Mouse (Mus musculus): ENCODE measurements around the gene Pot1a. TPM values are rescaled to one million over a fixed set of nuclear protein-coding genes. Genes with fewer than 3 reads are reported as not detected.

Gene Pot1a
- total and polyA plus RNA-seq, 3 experiments: 19.9 to 22.0 TPM; not detected in 1

GRCm38 (mm10) chr6:25801230-25801629 is 7.8 kb downstream of the Pot1a start:
- Histone ChIP-seq H3K9me3 (replicated peaks; ENCODE audit: insufficient read depth, low read length) (no peaks in the 10 kb centered on the region), H3K4me1 (ENCODE audit: control insufficient read depth in 1 of 2, insufficient read depth in 2 of 2, low read length in 2 of 2) (no peaks in the 10 kb centered on the region), H3K9ac (ENCODE audit: control insufficient read depth, low read depth, low read length, poor library complexity, severe bottlenecking) (no peak overlapping the region), H3K36me3 (ENCODE audit: control insufficient read depth in 1 of 2, insufficient read depth in 2 of 2, low read length in 2 of 2) (peaks cover 0 to 12% of the 10 kb centered on the region in 2 experiments; a peak in 2 of 4 replicates), H3K27ac (ENCODE audit: control insufficient read depth, low read depth, low read length) (no peak overlapping the region), H3K4me3 (ENCODE audit: control insufficient read depth in 1 of 2, insufficient read depth in 1 of 2, low read depth in 2 of 2, low read length in 2 of 2) (no peak overlapping the region), H3K79me2 (ENCODE audit: control insufficient read depth, insufficient read depth, low read length, poor library complexity) (0 out of 2 replicates have a peak, but pooled peaks cover 2% of the 10 kb centered on the region), H3K27me3 (ENCODE audit: control insufficient read depth in 1 of 2, insufficient read depth in 2 of 2, low read length in 2 of 2) (no peaks in the 10 kb centered on the region)
- DNase-seq (ENCODE audit: low read depth, low spot score): no peak
- TF ChIP-seq JUND (IDR thresholded peaks at IDR 0.05; ENCODE audit: low read depth, low read length) (no peak), MAX (IDR thresholded peaks at IDR 0.05; ENCODE audit: low read length) (no peak), POLR2AphosphoS2 (IDR thresholded peaks at IDR 0.05; ENCODE audit: low read length) (no peak), RCOR1 (IDR thresholded peaks at IDR 0.05; ENCODE audit: low read depth, low read length) (no peak), MAZ (IDR thresholded peaks at IDR 0.05; ENCODE audit: low read depth, low read length) (no peak), MYC (IDR thresholded peaks at IDR 0.05; ENCODE audit: low read depth, low read length) (no peak), ETS1 (IDR thresholded peaks at IDR 0.05; ENCODE audit: low read depth, low read length) (no peak), HCFC1 (IDR thresholded peaks at IDR 0.05; ENCODE audit: low read depth, low read length) (no peak), CHD1 (IDR thresholded peaks at IDR 0.05; ENCODE audit: low read depth, low read length) (no peak), MYB (IDR thresholded peaks at IDR 0.05; ENCODE audit: low read depth, low read length) (no peak), RAD21 (IDR thresholded peaks at IDR 0.05; ENCODE audit: low read depth, low read length) (no peak), ZMIZ1 (IDR thresholded peaks at IDR 0.05; ENCODE audit: low read depth, low read length) (no peak), TAL1 (IDR thresholded peaks at IDR 0.05; ENCODE audit: low read length) (no peak), GATA1 (IDR thresholded peaks at IDR 0.05; ENCODE audit: low read depth, low read length) (no peak), GABPA (IDR thresholded peaks at IDR 0.05; ENCODE audit: low read depth, low read length) (no peak), E2F4 (IDR thresholded peaks at IDR 0.05; ENCODE audit: borderline replicate concordance, low read depth, low read length) (no peak), MAFK (IDR thresholded peaks at IDR 0.05; ENCODE audit: borderline replicate concordance, low read depth, low read length) (no peak)

DNA sequence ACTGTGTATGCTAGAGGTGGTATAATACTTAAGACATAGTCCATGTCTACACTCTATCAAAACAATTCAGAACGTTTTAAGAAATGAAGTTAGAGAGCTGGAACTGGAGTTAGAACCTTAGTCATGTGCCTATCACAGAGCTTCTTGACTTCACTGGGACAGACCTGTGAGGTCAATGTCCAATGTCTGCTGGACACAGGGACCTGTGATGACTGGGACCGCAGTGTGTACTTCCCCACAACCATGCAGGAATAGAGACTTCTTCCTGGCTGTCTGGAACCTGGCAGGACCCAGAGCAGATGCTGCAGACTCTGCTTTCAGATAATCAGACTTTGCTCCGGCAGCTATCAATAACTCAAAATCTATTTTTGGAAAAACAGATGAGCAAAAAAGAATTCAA is 40.8 kb downstream of the Pot1a start:
- no peaks in the 10 kb centered on the region for H3K27me3 ChIP-seq (ENCODE audit: control insufficient read depth in 1 of 2, insufficient read depth in 2 of 2, low read length in 2 of 2)
- peaks cover 0 to 6% of the 10 kb centered on the region in 2 experiments; a peak in 2 of 4 replicates for H3K36me3 ChIP-seq (ENCODE audit: control insufficient read depth in 1 of 2, insufficient read depth in 2 of 2, low read length in 2 of 2)
- H3K27ac ChIP-seq (ENCODE audit: control insufficient read depth, low read depth, low read length): no peak overlapping the region
- DNase-seq (ENCODE audit: low read depth, low spot score): no peak
- H3K4me3 ChIP-seq (ENCODE audit: control insufficient read depth in 1 of 2, insufficient read depth in 1 of 2, low read depth in 2 of 2, low read length in 2 of 2): no peak overlapping the region
- no peaks in the 10 kb centered on the region for H3K79me2 ChIP-seq (ENCODE audit: control insufficient read depth, insufficient read depth, low read length, poor library complexity)
- TF ChIP-seq RCOR1 (IDR thresholded peaks at IDR 0.05; ENCODE audit: low read depth, low read length) (no peak), ZKSCAN1 (IDR thresholded peaks at IDR 0.05; ENCODE audit: low read depth, low read length) (no peak), MXI1 (IDR thresholded peaks at IDR 0.05; ENCODE audit: low read depth, low read length) (no peak), GABPA (IDR thresholded peaks at IDR 0.05; ENCODE audit: low read depth, low read length) (no peak), MEF2A (IDR thresholded peaks at IDR 0.05; ENCODE audit: extremely low read depth, insufficient replicate concordance, low read depth, low read length, poor library complexity, severe bottlenecking) (no peak), POLR2AphosphoS5 (IDR thresholded peaks at IDR 0.05; ENCODE audit: borderline replicate concordance, low read depth, low read length) (no peak), POLR2A (IDR thresholded peaks at IDR 0.05; ENCODE audit: control insufficient read depth in 1 of 2, insufficient read depth in 1 of 2, low read depth in 1 of 2, low read length in 2 of 2, poor library complexity in 1 of 2) (no peak)
- H3K9ac ChIP-seq (ENCODE audit: control insufficient read depth, low read depth, low read length, poor library complexity, severe bottlenecking): no peak overlapping the region
- no peaks in the 10 kb centered on the region for H3K9me3 ChIP-seq (replicated peaks; ENCODE audit: insufficient read depth, low read length)
- H3K4me1 ChIP-seq (ENCODE audit: control insufficient read depth in 1 of 2, insufficient read depth in 2 of 2, low read length in 2 of 2): no peaks in the 10 kb centered on the region

Measured in MEL (cell line).